In genomic region chr16:90298426-90299300, GRCm38 (mm10) we compare ENCODE assay signal across 11 mouse cellular contexts. TPM values are rescaled to one million over a fixed set of nuclear protein-coding genes. Genes with fewer than 3 reads are reported as not detected.
A peak's percentile ranks its signal among the peaks of the same experiment; 100 is the strongest.
DNase-seq lines count a peak whose midpoint lies in the region; ATAC-seq and TF ChIP-seq lines count a peak whose summit lies in the region.
"Had no signal": no experiment of that assay in that cellular context is flagged by ENCODE, and none has a peak within 500 bp of the region (broad histone marks: within the 10 kb centered on the region; RNA-seq: fewer than 3 reads in every experiment).

No protein-coding gene starts in this region.

- WGBS in heart, postnatal 0 days: 38% methylated on average over 21 of the region's 21 CpGs
- WGBS in heart, adult 2 months: 42% methylated on average over 21 of the region's 21 CpGs
- WGBS in forebrain, embryonic 14.5 days: 6% methylated on average over 21 of the region's 21 CpGs
- 12% methylated on average over 21 of the region's 21 CpGs for WGBS in midbrain, embryonic 11.5 days

- peaks cover 10% of the 10 kb centered on the region for H3K4me1 ChIP-seq in heart, postnatal 0 days (ENCODE audit: control insufficient read depth, insufficient read depth)
- peaks cover under 1% of the 10 kb centered on the region for H3K4me1 ChIP-seq in heart, adult 2 months (ENCODE audit: control insufficient read depth, insufficient read depth, low read length)
- peaks cover 5% of the 10 kb centered on the region; the same call in 1 of the 2 replicates for H3K4me1 ChIP-seq in forebrain, embryonic 14.5 days (ENCODE audit: control insufficient read depth, insufficient read depth, low read length)
- peaks cover 10% of the 10 kb centered on the region for H3K4me1 ChIP-seq in midbrain, embryonic 11.5 days (ENCODE audit: control insufficient read depth, insufficient read depth, low read length)

- no peak overlapping the region for H3K27ac ChIP-seq in heart, postnatal 0 days (ENCODE audit: low read depth)
- H3K27ac ChIP-seq in heart, adult 2 months: no peak overlapping the region
- H3K27ac ChIP-seq in forebrain, embryonic 14.5 days (ENCODE audit: low read depth, low read length): no peak overlapping the region
- H3K27ac ChIP-seq in midbrain, embryonic 11.5 days (ENCODE audit: low read depth, low read length): no peak overlapping the region
- H3K27ac ChIP-seq: embryonic facial prominence, embryonic 12.5 days had no signal

- H3K9me3 ChIP-seq in heart, postnatal 0 days (replicated peaks; ENCODE audit: control insufficient read depth, low read length): no peaks in the 10 kb centered on the region
- no peaks in the 10 kb centered on the region for H3K9me3 ChIP-seq in forebrain, embryonic 14.5 days (replicated peaks; ENCODE audit: control insufficient read depth, low read length)
- H3K9me3 ChIP-seq in midbrain, embryonic 11.5 days (ENCODE audit: control insufficient read depth, low read length): no peaks in the 10 kb centered on the region
- H3K9me3 ChIP-seq: embryonic facial prominence, embryonic 12.5 days; G1E had no signal

- TF ChIP-seq CTCF in heart, postnatal 0 days (IDR thresholded peaks at IDR 0.05; ENCODE audit: low read depth): no peak
- no peak for TF ChIP-seq CTCF in heart, adult 2 months (IDR thresholded peaks at IDR 0.05)

- no peak for TF ChIP-seq EP300 in heart, postnatal 0 days (IDR thresholded peaks at IDR 0.05; ENCODE audit: low read depth)
- no peak for TF ChIP-seq EP300 in heart, adult 2 months (IDR thresholded peaks at IDR 0.05; ENCODE audit: insufficient read depth, low read depth, low read length)

- TF ChIP-seq POLR2A in heart, adult 2 months (IDR thresholded peaks at IDR 0.05; ENCODE audit: insufficient read depth, low read depth, low read length): no peak

- no peak overlapping the region for H3K9ac ChIP-seq in heart, postnatal 0 days (replicated peaks; ENCODE audit: low read depth, low read length)
- no peak overlapping the region for H3K9ac ChIP-seq in heart, adult 2 months (ENCODE audit: low read depth, low read length)
- peak overlapping the region; percentile 25; the same call in 1 of the 2 replicates for H3K9ac ChIP-seq in forebrain, embryonic 14.5 days (ENCODE audit: low read length)
- H3K9ac ChIP-seq in midbrain, embryonic 11.5 days (ENCODE audit: low read length): no peak overlapping the region
- H3K9ac ChIP-seq: embryonic facial prominence, embryonic 12.5 days had no signal

- H3K79me2 ChIP-seq in heart, adult 2 months (replicated peaks; ENCODE audit: control insufficient read depth, insufficient read depth, low read length): no peaks in the 10 kb centered on the region

- H3K27me3 ChIP-seq in heart, postnatal 0 days (ENCODE audit: control insufficient read depth, insufficient read depth, low read length): no peaks in the 10 kb centered on the region
- H3K27me3 ChIP-seq in heart, adult 2 months (ENCODE audit: control insufficient read depth, insufficient read depth, low read length): no peaks in the 10 kb centered on the region
- no peaks in the 10 kb centered on the region for H3K27me3 ChIP-seq in forebrain, embryonic 14.5 days (replicated peaks; ENCODE audit: control insufficient read depth, insufficient read depth, low read length)
- peaks cover 4% of the 10 kb centered on the region; the same call in 1 of the 2 replicates for H3K27me3 ChIP-seq in midbrain, embryonic 11.5 days (ENCODE audit: control insufficient read depth, insufficient read depth, low read length)
- H3K27me3 ChIP-seq: embryonic facial prominence, embryonic 12.5 days had no signal

- intact Hi-C loops in heart, adult 2 months (cut with DNase I): no loop called here

- no peaks in the 10 kb centered on the region for H3K36me3 ChIP-seq in heart, postnatal 0 days (replicated peaks; ENCODE audit: control insufficient read depth, insufficient read depth, low read length)
- no peaks in the 10 kb centered on the region for H3K36me3 ChIP-seq in heart, adult 2 months (ENCODE audit: control insufficient read depth, insufficient read depth, low read length)
- no peaks in the 10 kb centered on the region for H3K36me3 ChIP-seq in forebrain, embryonic 14.5 days (ENCODE audit: control insufficient read depth, insufficient read depth, low read length)
- H3K36me3 ChIP-seq in midbrain, embryonic 11.5 days (ENCODE audit: control insufficient read depth, insufficient read depth, low read length): no peaks in the 10 kb centered on the region
- H3K36me3 ChIP-seq: embryonic facial prominence, embryonic 12.5 days; G1E had no signal

- H3K4me3 ChIP-seq in heart, postnatal 0 days (ENCODE audit: low read depth, low read length): no peak overlapping the region
- no peak overlapping the region for H3K4me3 ChIP-seq in heart, adult 2 months
- H3K4me3 ChIP-seq in forebrain, embryonic 14.5 days (ENCODE audit: low read depth, low read length): 0 out of 2 replicates have a peak overlapping the region, but pooled peaks have one; percentile 4
- H3K4me3 ChIP-seq in midbrain, embryonic 11.5 days (ENCODE audit: low read depth, low read length): no peak overlapping the region
- H3K4me3 ChIP-seq: embryonic facial prominence, embryonic 12.5 days had no signal

- peak overlapping the region; percentile 23; the same call in 1 of the 2 replicates for H3K4me2 ChIP-seq in heart, postnatal 0 days (ENCODE audit: low read depth, low read length)
- H3K4me2 ChIP-seq in forebrain, embryonic 14.5 days (ENCODE audit: low read length): peak overlapping the region; percentile 34
- H3K4me2 ChIP-seq in midbrain, embryonic 11.5 days: peak overlapping the region; percentile 23; the same call in 1 of the 2 replicates
- H3K4me2 ChIP-seq: embryonic facial prominence, embryonic 12.5 days had no signal

- ATAC-seq in heart, postnatal 0 days (ENCODE audit: insufficient read depth, low read depth): no peak
- ATAC-seq in forebrain, embryonic 14.5 days: peak; percentile 56; the same call in 1 of the 2 replicates
- 0 out of 2 replicates have a peak, but pooled peaks have one; percentile 53 for ATAC-seq in midbrain, embryonic 11.5 days (ENCODE audit: low FRiP score)

- no peak for DNase-seq in heart, postnatal 0 days (ENCODE audit: low spot score)
- DNase-seq in heart, adult 2 months: no peak
- DNase-seq in R1 (ENCODE audit: low read depth, low spot score): peak; percentile 67
- peak; percentile 46 for DNase-seq in forebrain, embryonic 14.5 days (ENCODE audit: low spot score)
- DNase-seq in midbrain, embryonic 11.5 days (ENCODE audit: low spot score, missing footprints): peak; percentile 83
- no peak for DNase-seq in kidney, postnatal 10 days
- no peak for DNase-seq in adrenal gland, postnatal 10 days
- no peak for DNase-seq in layer of hippocampus, postnatal 36 days
- DNase-seq: right cerebral cortex, adult 18-20 months had no signal

RNA-seq across cellular contexts. Expression of gene Scaf4, which starts 14.4 kb away (rescaled TPM):
- 3.9 and 15.7 TPM in 2 replicates for total RNA-seq in heart, postnatal 0 days (2014; rRNA removed; ENCODE audit: low replicate concordance)
- polyA plus RNA-seq in heart, postnatal 0 days (2015; fragmentation: Nextera tagmentation; extraction: Ambion mirVana): 8.7 and 9.5 TPM in 2 replicates
- 10 to 100 TPM; 17.8 to 18.8 TPM for total RNA-seq in heart, adult 2 months (2021)
- polyA plus RNA-seq in heart, adult 2 months (2012; rRNA removed): 19.9 and 20.1 TPM in 2 replicates
- polyA plus RNA-seq in forebrain, embryonic 14.5 days (2014; fragmentation: Nextera tagmentation; extraction: Ambion mirVana): 13.1 and 18.0 TPM in 2 replicates
- 26.9 and 31.6 TPM in 2 replicates for polyA plus RNA-seq in midbrain, embryonic 11.5 days (2014; fragmentation: Nextera tagmentation; extraction: Ambion mirVana)
- total RNA-seq in adrenal gland, postnatal 10 days (2021): 10 to 100 TPM; 37.4 to 50.4 TPM
- 10 to 100 TPM; 48.4 to 56.3 TPM for total RNA-seq in layer of hippocampus, postnatal 36 days (2021)

Comparison
In these comparisons a context has a peak if more than half of its experiments do, and no peak if none do; other contexts are left out.
1. DNase-seq: peak in R1 (single experiment), forebrain, embryonic 14.5 days (single experiment) and midbrain, embryonic 11.5 days (single experiment); none in heart, postnatal 0 days (single experiment), heart, adult 2 months (0 of 2), kidney, postnatal 10 days (single experiment), adrenal gland, postnatal 10 days (single experiment) and layer of hippocampus, postnatal 36 days (0 of 2).
2. Peak in every context shown above with its lines, with median percentiles within 50 percentile points of each other: H3K4me2 ChIP-seq.